ENCODE assay signal across 9 mouse cellular contexts in the genomic region with DNA sequence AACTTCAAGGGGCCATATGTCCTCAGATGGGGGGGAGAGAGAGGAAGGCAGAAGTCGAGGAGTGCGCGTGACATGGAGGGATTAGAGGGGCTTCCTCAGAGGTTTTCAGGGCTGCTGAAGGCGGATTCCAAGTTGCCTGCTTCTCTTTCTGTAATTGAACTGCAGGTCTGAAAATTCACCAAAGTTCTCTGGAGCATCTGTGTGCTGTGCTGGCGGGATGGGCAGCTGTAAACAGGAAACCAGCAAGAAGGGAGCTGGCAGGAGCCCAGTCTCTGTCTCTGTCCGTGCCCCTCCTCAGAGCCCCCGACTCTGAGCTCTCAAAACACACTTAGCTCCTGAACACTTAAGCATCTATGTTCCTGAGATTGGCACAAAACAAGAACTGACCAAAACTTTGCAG. TPM values are rescaled to one million over a fixed set of nuclear protein-coding genes. Genes with fewer than 3 reads are reported as not detected.
A peak's percentile ranks its signal among the peaks of the same experiment; 100 is the strongest.
DNase-seq lines count a peak whose midpoint lies in the region; ATAC-seq and TF ChIP-seq lines count a peak whose summit lies in the region.
"Had no signal": no experiment of that assay in that cellular context is flagged by ENCODE, and none has a peak within 500 bp of the region (broad histone marks: within the 10 kb centered on the region; RNA-seq: fewer than 3 reads in every experiment).

No protein-coding gene starts in this region.

- DNase-seq in CD4-positive, CD25-positive, alpha-beta regulatory T cell, adult 2 months (ENCODE audit: low read depth, low spot score) = peak; percentile 26
- DNase-seq in lung, postnatal 14 days = no peak
- DNase-seq in thymus, adult 2 months = peak; percentile 34
- DNase-seq in left cerebral cortex, adult 8-10 months (ENCODE audit: low spot score in 2 of 2) = no peak
- no peak for DNase-seq in ovary, postnatal 36 days (ENCODE audit: low spot score)
- DNase-seq: retina, postnatal 1 day had no signal

- no peaks in the 10 kb centered on the region for H3K27me3 ChIP-seq in lung, embryonic 15.5 days
- H3K27me3 ChIP-seq in intestine, postnatal 0 days (replicated peaks; ENCODE audit: control insufficient read depth, insufficient read depth, low read length) = no peaks in the 10 kb centered on the region
- no peaks in the 10 kb centered on the region for H3K27me3 ChIP-seq in thymus, adult 2 months (ENCODE audit: control insufficient read depth, insufficient read depth, low read length)

- H3K4me2 ChIP-seq in lung, embryonic 15.5 days = peak overlapping the region; percentile 97
- H3K4me2 ChIP-seq in intestine, postnatal 0 days (replicated peaks; ENCODE audit: low read depth) = 0 out of 2 replicates have a peak overlapping the region, but pooled peaks have one; percentile 17

- H3K9me3 ChIP-seq in lung, embryonic 15.5 days = no peaks in the 10 kb centered on the region
- no peaks in the 10 kb centered on the region for H3K9me3 ChIP-seq in intestine, postnatal 0 days (ENCODE audit: control insufficient read depth)

- H3K36me3 ChIP-seq in lung, embryonic 15.5 days = no peaks in the 10 kb centered on the region
- H3K36me3 ChIP-seq in intestine, postnatal 0 days (ENCODE audit: control insufficient read depth, insufficient read depth) = no peaks in the 10 kb centered on the region
- no peaks in the 10 kb centered on the region for H3K36me3 ChIP-seq in thymus, adult 2 months (ENCODE audit: control insufficient read depth, insufficient read depth, low read length)

- ATAC-seq in CD4-positive, CD25-positive, alpha-beta regulatory T cell, adult 4 months = no peak
- no peak for ATAC-seq in lung, embryonic 15.5 days (ENCODE audit: borderline replicate concordance, extremely low read depth, low FRiP score, low TSS enrichment)
- ATAC-seq in intestine, postnatal 0 days = no peak

- H3K4me1 ChIP-seq in lung, embryonic 15.5 days = peaks cover 46% of the 10 kb centered on the region
- 0 out of 2 replicates have a peak, but pooled peaks cover 9% of the 10 kb centered on the region for H3K4me1 ChIP-seq in intestine, postnatal 0 days (replicated peaks; ENCODE audit: control insufficient read depth, insufficient read depth, low read length)
- H3K4me1 ChIP-seq in thymus, adult 2 months (replicated peaks; ENCODE audit: control insufficient read depth, insufficient read depth, low read length) = peaks cover 44% of the 10 kb centered on the region

- H3K4me3 ChIP-seq in lung, embryonic 15.5 days = no peak overlapping the region
- H3K4me3 ChIP-seq in intestine, postnatal 0 days (ENCODE audit: low read depth, low read length) = no peak overlapping the region
- H3K4me3 ChIP-seq in thymus, adult 2 months (ENCODE audit: control insufficient read depth, insufficient read depth, low read length) = no peak overlapping the region

- peak overlapping the region; percentile 13; the same call in 1 of the 2 replicates for H3K9ac ChIP-seq in lung, embryonic 15.5 days
- no peak overlapping the region for H3K9ac ChIP-seq in intestine, postnatal 0 days (ENCODE audit: low read depth, low read length)

- no peak for TF ChIP-seq POLR2A in thymus, adult 2 months (IDR thresholded peaks at IDR 0.05; ENCODE audit: control insufficient read depth, extremely low read depth, insufficient read depth, low read length, poor library complexity)

- peak overlapping the region; percentile 99 for H3K27ac ChIP-seq in lung, embryonic 15.5 days
- no peak overlapping the region for H3K27ac ChIP-seq in intestine, postnatal 0 days (ENCODE audit: low read depth, low read length)
- peak overlapping the region; percentile 88 for H3K27ac ChIP-seq in thymus, adult 2 months (ENCODE audit: control insufficient read depth, insufficient read depth, low read length)

- TF ChIP-seq CTCF in intestine, postnatal 0 days (IDR thresholded peaks at IDR 0.05; ENCODE audit: low read depth) = no peak
- TF ChIP-seq CTCF in thymus, adult 2 months (IDR thresholded peaks at IDR 0.05; ENCODE audit: borderline replicate concordance, control insufficient read depth, extremely low read depth, insufficient read depth, low read length, poor library complexity) = no peak

- WGBS in lung, embryonic 15.5 days = 20% methylated on average over 7 of the region's 7 CpGs
- WGBS in intestine, postnatal 0 days = 46% methylated on average over 7 of the region's 7 CpGs
- WGBS in thymus, adult 2 months = 20% methylated on average over 7 of the region's 7 CpGs

RNA-seq across cellular contexts. Expression of a gene that starts 36.5 kb away (rescaled TPM):
- polyA plus RNA-seq in CD4-positive, CD25-positive, alpha-beta regulatory T cell, adult 4 months (2017; shearing (Covaris generic)) = 10 to 100 TPM in 1 of 2 experiments, 1 to 10 TPM in 1; 2.5 to 10.2 TPM
- 1.4 TPM in 2 replicates for polyA plus RNA-seq in lung, embryonic 15.5 days (2015; fragmentation: Nextera tagmentation; extraction: Ambion mirVana)
- polyA plus RNA-seq in intestine, postnatal 0 days (2015; fragmentation: Nextera tagmentation; extraction: Ambion mirVana) = 7.8 and 7.9 TPM in 2 replicates
- polyA plus RNA-seq in thymus, adult 2 months (2012; rRNA removed) = 6.4 and 10.0 TPM in 2 replicates
- total RNA-seq in left cerebral cortex, adult 8-10 months (2022) = 10 to 100 TPM; 31.0 to 59.2 (median 51.8) TPM

Comparison
In these comparisons a context has a peak if more than half of its experiments do, and no peak if none do; other contexts are left out.
1. DNase-seq: peak in CD4-positive, CD25-positive, alpha-beta regulatory T cell, adult 2 months (single experiment) and thymus, adult 2 months (single experiment); none in lung, postnatal 14 days (single experiment), left cerebral cortex, adult 8-10 months (0 of 2) and ovary, postnatal 36 days (single experiment).